Mouse (Mus musculus): ENCODE measurements at regions not wholly inside any gene's neighbourhood (a gene's known extent, or its start where the extent isn't known, plus 50 kb on each side); places are given as distances from the start of the nearest gene placed in this dataset.
"Not testable (repeated sequence)": the region's sequence is repeated elsewhere in the genome, so short reads cannot be mapped to it uniquely, and the experiment has no call there.

GRCm38 (mm10) chr5:129353549-129353948, 147.5 kb upstream of the Sfswap start:
- DNase-seq (ENCODE audit: low spot score in 2 of 2), result no peak

DNA sequence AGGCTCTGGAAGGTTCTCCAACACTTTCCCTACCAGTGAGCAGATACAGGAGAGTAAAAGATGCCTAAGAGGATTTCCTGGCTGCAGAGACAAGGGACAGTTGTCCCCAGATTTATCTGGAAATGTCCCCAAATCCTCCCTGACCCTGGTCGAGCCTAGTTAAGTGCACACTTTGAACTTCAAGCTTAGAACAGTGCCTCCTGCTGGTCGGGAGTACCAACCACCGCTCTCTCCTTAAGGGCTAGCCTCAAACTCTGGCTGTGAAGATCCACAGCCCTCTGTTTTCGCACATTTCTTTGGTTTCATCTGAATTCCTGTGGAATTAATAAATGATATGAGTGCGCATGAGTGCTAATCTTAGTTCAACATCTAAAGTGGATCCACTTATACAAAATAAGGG, 146.1 kb upstream of the Sfswap start:
- no peak for DNase-seq (ENCODE audit: low spot score in 2 of 2)

- DNase-seq (ENCODE audit: low spot score in 2 of 2), result no peak
Measured at GRCm38 (mm10) chr5:129361527-129361926, 139.5 kb upstream of the Sfswap start.

DNA sequence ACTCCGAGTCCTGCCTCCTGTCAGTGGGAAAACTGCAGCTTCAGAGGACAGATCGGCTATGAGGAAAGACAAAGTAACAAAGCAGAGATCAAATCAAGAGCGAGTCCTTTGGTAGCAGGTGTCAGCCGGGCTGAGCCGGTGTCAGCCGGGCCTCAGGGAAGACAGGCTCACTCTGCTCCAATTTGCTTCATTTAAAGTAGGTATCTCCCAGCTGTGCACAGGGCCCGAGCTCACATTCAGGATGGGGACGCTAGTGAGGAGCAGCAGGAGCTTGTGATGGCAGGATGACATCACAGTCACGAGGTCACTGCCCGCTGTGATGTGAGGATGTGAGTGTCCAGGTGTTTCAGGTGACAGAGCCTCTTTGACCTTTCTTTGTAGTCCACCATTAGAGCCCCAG, 137.8 kb upstream of the Sfswap start:
- DNase-seq (ENCODE audit: low spot score in 2 of 2), result no peak

GRCm38 (mm10) chr5:129365026-129365425, 136.0 kb upstream of the Sfswap start:
- DNase-seq (ENCODE audit: low spot score in 2 of 2), result no peak

DNA sequence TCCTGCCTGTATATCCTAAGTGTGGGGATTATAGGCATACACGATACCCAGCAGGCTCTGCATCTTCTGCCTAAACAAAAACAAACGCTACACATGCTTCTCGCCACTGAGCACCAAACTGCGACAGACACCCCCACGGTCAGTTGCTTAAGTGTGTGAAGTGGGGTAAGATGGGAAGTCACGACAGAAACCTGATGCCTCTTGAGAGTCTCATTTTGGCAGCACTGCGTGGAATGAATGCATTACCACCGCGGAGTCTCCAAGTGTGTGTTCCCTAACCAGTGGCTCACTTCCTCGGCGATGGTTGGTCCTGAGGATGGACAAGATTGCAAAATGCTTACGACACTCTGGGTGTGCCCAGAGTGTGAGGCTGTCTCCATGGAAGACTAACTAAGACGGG, 133.8 kb upstream of the Sfswap start:
- no peak for DNase-seq (ENCODE audit: low spot score in 2 of 2)

GRCm38 (mm10) chr5:129380861-129381260, 120.2 kb upstream of the Sfswap start:
- no peak for DNase-seq (ENCODE audit: low spot score in 2 of 2)

DNA sequence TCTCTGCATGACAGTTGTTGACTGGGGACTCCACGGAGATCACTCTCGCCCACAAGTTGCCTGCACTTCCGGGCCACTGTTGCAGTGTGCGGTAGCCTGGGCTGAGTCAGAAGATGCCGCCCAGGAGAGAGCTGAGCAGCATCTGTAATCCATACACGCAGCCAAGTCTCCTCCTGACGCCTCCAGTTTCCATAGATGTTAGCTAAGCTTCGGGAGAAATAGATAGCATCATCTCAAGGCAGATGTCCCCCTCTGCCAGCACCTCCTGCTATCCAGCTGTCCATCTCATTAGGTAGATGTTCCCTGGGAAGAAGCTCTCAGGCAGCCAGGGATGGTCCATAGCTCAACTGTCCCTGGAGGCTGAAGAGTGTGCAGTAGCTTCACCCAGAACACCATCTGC, 116.0 kb upstream of the Sfswap start:
- DNase-seq (ENCODE audit: low spot score in 2 of 2), result no peak

DNA sequence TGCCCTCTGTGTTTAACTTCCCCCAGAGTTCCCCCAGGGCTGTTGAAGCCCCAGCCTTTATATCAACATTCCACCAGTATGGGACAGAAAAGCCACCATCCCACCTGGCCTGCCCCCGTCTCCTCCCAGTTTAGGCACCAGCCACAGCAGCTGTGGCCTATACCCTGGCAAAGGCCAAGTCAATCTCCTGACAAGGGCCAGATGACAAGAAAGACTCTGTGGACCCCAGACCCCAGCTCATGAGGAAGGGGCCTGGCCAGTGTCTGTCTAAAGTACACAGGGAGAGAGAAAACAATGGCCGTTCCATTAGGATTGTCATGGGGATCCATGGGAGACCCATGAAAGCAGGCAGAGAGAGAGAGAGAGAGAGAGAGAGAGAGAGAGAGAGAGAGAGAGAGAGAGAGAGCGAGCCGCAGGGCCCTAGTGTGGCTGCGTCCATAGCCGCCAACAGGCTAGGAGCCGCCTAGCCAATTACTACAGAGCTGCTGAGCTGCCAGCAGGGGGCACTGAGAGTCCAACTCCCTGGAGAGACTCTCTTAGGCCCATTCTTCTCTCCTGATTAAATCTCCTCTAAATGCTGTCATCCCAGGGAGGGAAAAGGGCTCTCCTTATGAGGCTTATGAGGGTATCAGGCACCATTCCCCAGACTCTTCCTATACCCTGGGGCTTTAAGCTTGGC, 114.9 kb upstream of the Sfswap start:
- DNase-seq (ENCODE audit: low spot score in 2 of 2), result not testable (repeated sequence)

- not testable (repeated sequence) for DNase-seq (ENCODE audit: low spot score in 2 of 2)
Measured at GRCm38 (mm10) chr5:129386671-129387070, 114.3 kb upstream of the Sfswap start.

- DNase-seq (ENCODE audit: low spot score in 2 of 2), result no peak
Measured at GRCm38 (mm10) chr5:129387301-129387700, 113.7 kb upstream of the Sfswap start.

DNA sequence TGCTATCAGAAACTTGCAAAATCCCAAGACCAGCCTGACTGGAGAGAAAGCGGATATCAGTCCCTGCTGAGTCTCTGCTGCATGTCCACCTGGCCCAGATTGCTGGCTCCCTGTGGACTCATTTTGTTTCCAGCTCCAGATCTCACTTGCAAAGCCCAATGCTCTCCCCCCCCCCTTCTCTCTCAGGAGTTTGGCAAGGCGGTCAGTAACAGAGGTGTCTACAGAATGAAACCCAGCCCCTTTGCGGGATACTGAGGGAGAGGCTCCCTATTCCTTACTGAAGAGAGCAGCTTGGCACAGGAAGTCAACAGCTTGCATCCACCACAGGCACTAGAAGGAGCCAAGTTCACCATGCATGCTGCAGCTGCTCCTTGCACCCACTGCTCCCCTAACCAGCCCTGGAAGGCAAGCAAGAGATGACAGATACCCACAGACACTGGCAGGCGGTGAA, 110.1 kb upstream of the Sfswap start:
- DNase-seq (ENCODE audit: low spot score in 2 of 2), result no peak

- DNase-seq (ENCODE audit: low spot score in 2 of 2), result no peak
Measured at GRCm38 (mm10) chr5:129393150-129393549, 107.9 kb upstream of the Sfswap start.

GRCm38 (mm10) chr5:129393606-129394255, 107.3 kb upstream of the Sfswap start:
- no peak for DNase-seq (ENCODE audit: low spot score in 2 of 2)

GRCm38 (mm10) chr5:129394416-129394815, 106.6 kb upstream of the Sfswap start:
- no peak for DNase-seq (ENCODE audit: low spot score in 2 of 2)

DNA sequence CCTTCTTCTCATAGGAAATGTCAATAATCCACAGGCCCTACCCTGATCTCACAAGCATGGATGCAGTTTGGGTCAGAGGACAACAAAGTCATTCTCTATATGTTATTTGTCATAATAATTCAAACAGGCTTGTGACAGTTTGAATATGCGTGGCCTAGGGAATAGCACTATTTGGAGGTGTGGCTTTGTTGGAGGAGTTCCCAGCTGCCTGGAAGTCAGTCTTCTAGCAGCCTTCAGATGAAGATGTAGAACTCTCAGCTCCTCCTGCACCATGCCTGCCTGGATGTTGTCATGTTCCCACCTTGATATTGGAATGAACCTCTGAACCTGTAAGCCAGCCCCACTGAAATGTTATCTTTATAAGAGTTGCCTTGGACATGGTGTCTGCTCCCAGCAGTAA, 103.7 kb upstream of the Sfswap start:
- DNase-seq (ENCODE audit: low spot score in 2 of 2), result no peak

GRCm38 (mm10) chr5:129406259-129406658, 94.8 kb upstream of the Sfswap start:
- DNase-seq (ENCODE audit: low spot score in 2 of 2), result no peak

DNA sequence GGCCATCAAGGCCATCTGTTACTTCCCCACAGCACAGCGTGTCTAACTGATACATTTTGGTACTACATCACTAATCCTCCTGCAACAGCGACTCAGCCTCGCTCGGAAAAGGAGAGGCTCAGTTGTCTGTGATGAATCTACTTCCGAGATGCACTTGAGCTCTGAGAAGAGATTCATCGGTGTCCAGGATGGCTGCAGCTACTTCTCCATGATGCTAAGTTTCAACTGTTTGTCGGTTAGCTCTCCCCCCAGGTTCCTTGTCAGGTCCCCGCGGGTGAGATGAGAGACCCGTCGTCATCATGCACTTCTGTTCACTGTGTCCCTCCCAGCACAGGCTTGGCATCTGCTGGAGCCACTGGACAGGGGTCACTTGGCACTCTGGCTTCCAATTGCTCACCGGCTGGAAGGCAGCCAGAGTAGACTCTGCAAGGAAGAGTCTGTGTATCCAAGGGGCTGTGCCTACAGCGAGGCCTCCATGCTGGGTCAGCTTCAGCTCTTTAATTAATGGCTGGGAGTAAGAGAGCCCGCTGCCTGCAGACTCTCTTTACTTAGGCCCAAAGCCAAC, 91.5 kb upstream of the Sfswap start:
- no peak for DNase-seq (ENCODE audit: low spot score in 2 of 2)

- no peak for DNase-seq (ENCODE audit: low spot score in 2 of 2)
Measured at GRCm38 (mm10) chr5:129412161-129412560, 88.9 kb upstream of the Sfswap start.

- peak in 1 of 2 experiments; percentile 8 for DNase-seq (ENCODE audit: low spot score in 2 of 2)
Measured at GRCm38 (mm10) chr5:129414960-129415706, 85.9 kb upstream of the Sfswap start.

DNA sequence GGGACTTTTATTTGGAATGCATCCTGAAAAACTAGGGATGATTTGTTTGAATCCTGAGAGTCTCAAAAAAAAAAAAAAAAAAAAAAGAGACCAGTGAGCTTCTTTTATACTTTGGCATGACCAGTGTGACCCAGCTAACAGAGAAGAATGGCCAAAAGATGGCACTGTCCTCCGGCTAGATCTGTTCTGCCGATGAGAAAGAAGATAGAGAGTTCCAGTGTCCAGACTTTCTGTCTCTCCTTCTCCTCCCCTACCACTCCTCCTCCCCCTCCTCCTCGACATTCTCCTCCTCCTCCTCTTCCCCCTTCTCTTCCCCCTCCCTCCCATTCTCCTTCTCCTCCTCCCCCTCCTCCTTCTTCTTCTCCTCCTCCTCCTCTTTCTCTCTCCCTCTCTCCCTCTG, 84.6 kb upstream of the Sfswap start:
- DNase-seq (ENCODE audit: low spot score in 2 of 2), result no peak

DNA sequence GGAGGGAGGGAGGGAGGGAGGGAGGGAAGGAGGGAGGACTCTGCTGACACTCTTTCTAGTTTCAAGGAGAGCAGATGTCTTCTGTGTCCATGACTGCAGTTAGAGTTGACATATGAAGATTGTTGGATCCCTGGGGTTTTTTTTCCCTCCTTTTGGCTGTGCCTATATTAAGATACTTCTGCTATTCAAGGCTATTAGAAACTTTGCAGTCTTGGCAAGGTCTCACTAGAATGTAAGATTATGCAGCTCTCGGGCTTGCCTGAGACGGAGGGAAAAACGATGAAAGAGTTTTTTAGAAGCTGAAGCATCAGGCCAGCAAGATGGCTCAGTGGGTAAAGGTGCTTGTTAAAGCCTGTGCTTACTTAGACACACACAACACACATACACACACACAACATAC, 83.5 kb upstream of the Sfswap start:
- no peak for DNase-seq (ENCODE audit: low spot score in 2 of 2)

Measured in gastrocnemius, adult 8-10 months (tissue).